Mouse (Mus musculus) limb, embryonic 14.5 days (tissue): ENCODE measurements around the gene Rasgrp3. TPM values are rescaled to one million over a fixed set of nuclear protein-coding genes. Genes with fewer than 3 reads are reported as not detected.
"Not testable (repeated sequence)": the region's sequence is repeated elsewhere in the genome, so short reads cannot be mapped to it uniquely, and the experiment has no call there.

Experiments
- ATAC-seq: fragments of 200-750 bp; cut with Nextera tagmentation; 2 replicates; pipeline ENCODE4 v1.8.0; 2017; ENCODE audit warnings: low read depth, moderate number of reproducible peaks, moderate TSS enrichment; ENCODE audit not compliant: low FRiP score
- DNase-seq: peaks from one replicate; pipeline ENCODE4 v3.0.0-alpha.2; 2015; ENCODE audit warnings: low spot score
- H3K27ac ChIP-seq: fragments of 300-500 bp; sonication (generic); replicated peaks from 2 replicates; pipeline ENCODE4 v1.5.1; 2014; ENCODE audit warnings: low read depth, mild to moderate bottlenecking, low read length, moderate library complexity, mixed read lengths
- H3K27me3 ChIP-seq: fragments of 300-500 bp; sonication (generic); 2 replicates; pipeline ENCODE4 v1.6.1; 2014; ENCODE audit warnings: low read length, mixed read lengths; ENCODE audit not compliant: control insufficient read depth, insufficient read depth
- H3K36me3 ChIP-seq: fragments of 300-500 bp; sonication (generic); 2 replicates; pipeline ENCODE4 v1.6.1; 2014; ENCODE audit warnings: mild to moderate bottlenecking, low read length, moderate library complexity, mixed read lengths; ENCODE audit not compliant: control insufficient read depth, insufficient read depth
- H3K4me1 ChIP-seq: fragments of 300-500 bp; sonication (generic); 2 replicates; pipeline ENCODE4 v1.6.1; 2014; ENCODE audit warnings: antibody characterized with exemption, low read length, mixed read lengths; ENCODE audit not compliant: control insufficient read depth, insufficient read depth
- H3K4me2 ChIP-seq: fragments of 300-500 bp; sonication (generic); replicated peaks from 2 replicates; pipeline ENCODE4 v1.6.1; 2014; ENCODE audit warnings: low read depth, mild to moderate bottlenecking, low read length, moderate library complexity; ENCODE audit not compliant: severe bottlenecking
- H3K4me3 ChIP-seq: fragments of 300-500 bp; sonication (generic); replicated peaks from 2 replicates; pipeline ENCODE4 v1.5.1; 2014; ENCODE audit warnings: low read length
- H3K9ac ChIP-seq: fragments of 300-500 bp; sonication (generic); 2 replicates; pipeline ENCODE4 v1.6.1; 2014; ENCODE audit warnings: mild to moderate bottlenecking, low read depth, low read length, moderate library complexity; ENCODE audit not compliant: severe bottlenecking
- H3K9me3 ChIP-seq: fragments of 300-500 bp; sonication (generic); 2 replicates; pipeline ENCODE4 v1.6.1; 2016; ENCODE audit warnings: low read length; ENCODE audit not compliant: control insufficient read depth
- POLR2A ChIP-seq: fragments of 200-500 bp; IDR thresholded peaks from 2 replicates; pipeline ENCODE4 v1.8.0; 2012; ENCODE audit warnings: inconsistent platforms, mild to moderate bottlenecking, moderate library complexity, borderline replicate concordance; ENCODE audit not compliant: insufficient read depth, insufficient read length; ENCODE audit errors: extremely low read depth
- WGBS: fragments of 180-500 bp; shearing (Covaris S2); extraction: QIAGEN DNeasy Blood & Tissue Kit; methylation state at CpG from one replicate; pipeline ENCODE4 v1.1.7; 2014; 5-methylcytosine and 5-hydroxymethylcytosine counted together
- polyA plus RNA-seq, 2 experiments: library from polyadenylated mRNA; depleted of rRNA in 1 of 2; stranded (reverse) in 1 of 2; unstranded in 1 of 2; fragments of >200 nt; fragmentation: Nextera tagmentation in 1 of 2; extraction: Ambion mirVana in 1 of 2; gene quantifications; 2 replicates each; pipeline versions ENCODE4 v1.2.1 to v1.2.3; 2012 to 2014

Rasgrp3 gene
- polyA plus RNA-seq, 2 experiments, result 9.3 to 13.9 TPM

DNA sequence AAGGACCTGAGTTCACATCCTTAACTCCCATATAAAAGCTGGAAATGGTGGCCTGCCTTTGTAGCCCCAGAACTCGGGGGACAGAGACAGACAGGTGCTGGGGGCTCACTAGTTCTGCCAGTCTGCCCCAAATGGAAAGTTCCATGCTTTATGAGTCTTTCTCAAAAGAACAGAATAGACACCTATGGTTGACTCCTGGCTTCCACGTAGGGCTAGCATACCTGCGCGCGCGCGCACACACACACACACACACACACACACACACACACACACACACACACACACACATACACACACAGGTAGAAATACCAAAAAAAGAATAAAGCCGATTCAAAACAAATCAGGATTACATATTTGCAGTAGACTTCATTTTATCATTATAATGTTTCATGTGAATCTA is 6.7 kb downstream of the Rasgrp3 start:
- Histone ChIP-seq H3K9ac (no peak overlapping the region), H3K9me3 (no peaks in the 10 kb centered on the region), H3K4me2 (no peak overlapping the region), H3K36me3 (no peaks in the 10 kb centered on the region), H3K4me3 (no peak overlapping the region), H3K4me1 (0 out of 2 replicates have a peak, but pooled peaks cover 5% of the 10 kb centered on the region), H3K27ac (no peak overlapping the region), H3K27me3 (no peaks in the 10 kb centered on the region)
- no peak for TF ChIP-seq POLR2A
- ATAC-seq (no peak), DNase-seq (no peak)
- 93% methylated on average over 8 of the region's 8 CpGs for whole genome bisulfite sequencing

- DNase-seq (peak; percentile 42), ATAC-seq (no peak)
- H3K4me1 ChIP-seq, result 0 out of 2 replicates have a peak, but pooled peaks cover 5% of the 10 kb centered on the region
- H3K9me3 ChIP-seq, result no peaks in the 10 kb centered on the region
- no peaks in the 10 kb centered on the region for H3K27me3 ChIP-seq
- no peaks in the 10 kb centered on the region for H3K36me3 ChIP-seq
- no peak overlapping the region for H3K4me2 ChIP-seq
- no peak overlapping the region for H3K27ac ChIP-seq
- H3K9ac ChIP-seq, result no peak overlapping the region
- TF ChIP-seq POLR2A, result no peak
- WGBS, result 75% methylated on average over 6 of the region's 6 CpGs
- no peak overlapping the region for H3K4me3 ChIP-seq
Measured at GRCm38 (mm10) chr17:75443064-75443621, 7.4 kb downstream of the Rasgrp3 start.

GRCm38 (mm10) chr17:75448257-75448656 is 12.6 kb downstream of the Rasgrp3 start:
- no peak for TF ChIP-seq POLR2A
- Histone ChIP-seq H3K4me2 (no peak overlapping the region), H3K4me3 (no peak overlapping the region), H3K27ac (no peak overlapping the region), H3K4me1 (no peaks in the 10 kb centered on the region), H3K9ac (no peak overlapping the region), H3K9me3 (no peaks in the 10 kb centered on the region), H3K27me3 (no peaks in the 10 kb centered on the region), H3K36me3 (no peaks in the 10 kb centered on the region)
- DNase-seq (no peak), ATAC-seq (no peak)
- WGBS, result 87% methylated on average over 3 of the region's 3 CpGs

DNA sequence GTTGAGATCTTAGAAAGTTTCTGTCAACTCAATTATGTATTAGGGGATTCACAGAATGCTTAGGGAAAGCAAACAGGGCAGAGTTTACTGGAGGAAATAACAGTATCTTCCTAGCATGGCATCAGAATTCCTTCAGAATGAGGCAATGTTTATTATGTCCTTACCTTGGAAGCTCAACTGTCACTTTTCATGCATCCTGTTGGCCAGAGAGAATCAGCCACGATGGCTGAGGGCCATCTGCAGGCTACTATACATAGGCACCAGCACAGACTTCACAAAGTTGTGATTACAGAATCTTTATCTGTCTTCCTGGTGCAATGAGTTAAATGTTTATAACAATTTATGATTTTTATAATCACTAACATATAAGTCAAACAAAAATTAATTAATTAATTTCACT is 13.3 kb downstream of the Rasgrp3 start:
- WGBS, result 74% methylated on average over 1 of the region's 1 CpGs

DNA sequence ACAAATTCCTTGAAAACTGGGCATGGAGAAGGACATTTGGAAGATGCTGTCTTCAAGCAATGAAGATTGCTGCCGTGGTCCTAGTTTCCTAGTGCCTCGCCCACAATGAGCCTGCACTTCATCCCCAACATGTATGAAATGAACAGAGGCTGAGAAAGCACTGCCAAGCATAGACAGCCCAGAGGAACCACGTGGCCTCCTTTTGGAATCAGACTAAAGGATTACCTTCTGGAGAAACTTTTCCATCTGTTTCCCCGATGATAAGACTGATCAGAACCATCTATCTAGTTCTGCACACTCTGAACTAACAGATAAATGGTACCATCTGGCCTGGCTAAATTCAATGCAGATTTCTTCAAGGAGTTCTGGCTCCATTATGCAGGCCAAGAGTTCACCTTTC is 16.6 kb downstream of the Rasgrp3 start:
- no peak overlapping the region for H3K9ac ChIP-seq
- ATAC-seq, result no peak
- no peaks in the 10 kb centered on the region for H3K9me3 ChIP-seq
- H3K27me3 ChIP-seq, result no peaks in the 10 kb centered on the region
- H3K4me2 ChIP-seq, result no peak overlapping the region
- WGBS, result 62% methylated on average over 4 of the region's 4 CpGs
- no peak overlapping the region for H3K27ac ChIP-seq
- H3K4me3 ChIP-seq, result no peak overlapping the region
- no peaks in the 10 kb centered on the region for H3K4me1 ChIP-seq
- TF ChIP-seq POLR2A, result no peak
- peak; percentile 73 for DNase-seq
- H3K36me3 ChIP-seq, result no peaks in the 10 kb centered on the region

More for the DNA sequence above, 13.3 kb downstream of the Rasgrp3 start:
- Histone ChIP-seq H3K27ac (no peak overlapping the region), H3K9me3 (no peaks in the 10 kb centered on the region), H3K36me3 (no peaks in the 10 kb centered on the region), H3K4me2 (no peak overlapping the region), H3K4me3 (no peak overlapping the region), H3K9ac (no peak overlapping the region), H3K27me3 (no peaks in the 10 kb centered on the region), H3K4me1 (no peaks in the 10 kb centered on the region)
- no peak for ATAC-seq
- TF ChIP-seq POLR2A, result no peak
- DNase-seq, result no peak

DNA sequence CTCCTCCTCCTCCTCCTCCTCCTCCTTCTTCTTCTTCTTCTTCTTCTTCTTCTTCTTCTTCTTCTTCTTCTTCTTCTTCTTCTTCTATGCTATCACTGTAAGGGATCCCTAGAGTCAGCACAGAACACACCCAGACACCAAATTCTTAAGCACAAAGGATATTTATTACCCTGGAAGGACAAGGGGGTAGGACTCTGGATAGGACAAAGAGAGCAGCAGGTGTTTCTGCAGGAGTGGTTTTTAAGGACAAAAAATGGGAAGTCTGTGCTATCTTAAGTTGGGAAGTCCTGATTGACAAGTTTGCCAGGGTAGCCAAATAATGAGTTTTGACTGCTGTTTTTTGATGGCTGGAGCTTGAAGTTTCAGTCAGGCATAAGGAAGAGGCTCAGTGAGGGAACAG is 17.9 kb downstream of the Rasgrp3 start:
- TF ChIP-seq POLR2A, result no peak
- no peak overlapping the region for H3K4me3 ChIP-seq
- H3K4me1 ChIP-seq, result no peaks in the 10 kb centered on the region
- H3K27me3 ChIP-seq, result no peaks in the 10 kb centered on the region
- H3K9ac ChIP-seq, result no peak overlapping the region
- no peak for DNase-seq
- H3K4me2 ChIP-seq, result no peak overlapping the region
- H3K36me3 ChIP-seq, result no peaks in the 10 kb centered on the region
- no peaks in the 10 kb centered on the region for H3K9me3 ChIP-seq
- ATAC-seq, result no peak
- H3K27ac ChIP-seq, result no peak overlapping the region

- 80% methylated on average over 8 of the region's 9 CpGs for WGBS
- not testable (repeated sequence) for H3K4me1 ChIP-seq, H3K4me3 ChIP-seq, H3K27me3 ChIP-seq, H3K9me3 ChIP-seq, H3K36me3 ChIP-seq, ATAC-seq, H3K27ac ChIP-seq, H3K9ac ChIP-seq, H3K4me2 ChIP-seq, DNase-seq
Measured at GRCm38 (mm10) chr17:75456096-75456495, 20.4 kb downstream of the Rasgrp3 start.
